Mouse (Mus musculus) heart, embryonic 11.5 days (tissue): ENCODE results near the gene Sox13. TPM values are rescaled to one million over a fixed set of nuclear protein-coding genes. Genes with fewer than 3 reads are reported as not detected.

Experiments
- ATAC-seq: fragments of 200-750 bp; cut with Nextera tagmentation; replicated peaks from 2 replicates; pipeline ENCODE4 v1.8.0; 2017; ENCODE audit warnings: moderate library complexity; ENCODE audit not compliant: insufficient number of reproducible peaks, low FRiP score, low TSS enrichment
- H3K27ac ChIP-seq: fragments of 300-500 bp; sonication (generic); 2 replicates; pipeline ENCODE4 v1.5.1; 2014; ENCODE audit warnings: mild to moderate bottlenecking, low read depth, low read length
- H3K27me3 ChIP-seq: fragments of 300-500 bp; sonication (generic); 2 replicates; pipeline ENCODE4 v1.6.1; 2014; ENCODE audit warnings: mild to moderate bottlenecking, low read length, mixed read lengths; ENCODE audit not compliant: control insufficient read depth, insufficient read depth
- H3K36me3 ChIP-seq: fragments of 300-500 bp; sonication (generic); 2 replicates; pipeline ENCODE4 v1.6.1; 2014; ENCODE audit warnings: mild to moderate bottlenecking, low read length, moderate library complexity, mixed read lengths; ENCODE audit not compliant: control insufficient read depth, insufficient read depth
- H3K4me1 ChIP-seq: fragments of 300-500 bp; sonication (generic); 2 replicates; pipeline ENCODE4 v1.6.1; 2014; ENCODE audit warnings: low read length; ENCODE audit not compliant: control insufficient read depth, insufficient read depth
- H3K4me2 ChIP-seq: fragments of 300-500 bp; sonication (generic); 2 replicates; pipeline ENCODE4 v1.6.1; 2014; ENCODE audit warnings: mild to moderate bottlenecking, moderate library complexity
- H3K4me3 ChIP-seq: fragments of 300-500 bp; sonication (generic); 2 replicates; pipeline ENCODE4 v1.5.1; 2014; ENCODE audit warnings: low read depth, low read length
- H3K9ac ChIP-seq: fragments of 300-500 bp; sonication (generic); 2 replicates; pipeline ENCODE4 v1.6.1; 2014; ENCODE audit warnings: mild to moderate bottlenecking, low read depth, low read length, moderate library complexity
- H3K9me3 ChIP-seq: fragments of 300-500 bp; sonication (generic); replicated peaks from 2 replicates; pipeline ENCODE4 v1.6.1; 2016; ENCODE audit warnings: low read length; ENCODE audit not compliant: control insufficient read depth
- WGBS: fragments of 180-500 bp; shearing (Covaris S2); extraction: QIAGEN DNeasy Blood & Tissue Kit; methylation state at CpG from one replicate; pipeline ENCODE4 v1.1.7; 2014; ENCODE audit not compliant: insufficient replicate concordance; 5-methylcytosine and 5-hydroxymethylcytosine counted together
- polyA plus RNA-seq: library from polyadenylated mRNA; unstranded; fragments of >200 nt; fragmentation: Nextera tagmentation; extraction: Ambion mirVana; gene quantifications from 2 replicates; pipeline ENCODE4 v1.2.1, GENCODE M21; 2014

Gene Sox13
- polyA plus RNA-seq, 1 experiment from 2014 or later = 3.3 TPM

DNA sequence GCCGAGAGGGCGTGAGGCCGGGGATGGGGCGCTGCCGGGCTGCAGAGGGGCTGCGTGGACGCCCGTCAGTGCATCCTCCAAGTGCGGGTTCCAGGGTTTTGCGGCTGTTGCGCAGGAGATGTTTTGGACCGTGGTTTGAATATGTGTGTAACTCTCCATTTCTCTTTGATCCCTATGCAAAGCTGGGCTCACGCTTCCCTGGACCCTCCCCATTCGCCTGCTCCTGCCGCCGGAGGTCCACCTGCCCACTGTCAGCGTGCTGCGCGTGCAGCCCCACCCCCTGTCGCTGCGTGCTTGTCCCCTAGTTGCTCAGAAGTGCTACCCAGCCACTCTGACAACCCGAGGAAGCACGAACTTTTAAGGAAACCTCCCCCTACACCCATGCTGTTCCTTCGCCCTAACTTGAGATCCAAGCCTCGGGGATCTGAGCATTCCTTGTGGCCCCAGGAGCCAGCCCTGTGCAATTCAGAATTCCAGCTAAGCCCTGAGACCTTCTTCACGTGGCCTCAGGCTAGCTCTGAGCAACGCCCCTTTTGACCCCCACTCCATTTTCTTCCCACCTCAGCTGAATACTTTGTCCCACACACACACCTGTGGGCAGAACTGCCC, 60.1 kb downstream of the Sox13 start:
- peak overlapping the region; percentile 93 for H3K4me2 ChIP-seq
- H3K27me3 ChIP-seq = peaks cover 43% of the 10 kb centered on the region
- no peak for ATAC-seq
- peak overlapping the region; percentile 66 for H3K9ac ChIP-seq
- H3K4me1 ChIP-seq = peaks cover 24% of the 10 kb centered on the region
- H3K27ac ChIP-seq = no peak overlapping the region
- H3K4me3 ChIP-seq = peak overlapping the region; percentile 66
- WGBS = 2% methylated on average over 27 of the region's 27 CpGs
- H3K36me3 ChIP-seq = no peaks in the 10 kb centered on the region
- H3K9me3 ChIP-seq = no peaks in the 10 kb centered on the region

DNA sequence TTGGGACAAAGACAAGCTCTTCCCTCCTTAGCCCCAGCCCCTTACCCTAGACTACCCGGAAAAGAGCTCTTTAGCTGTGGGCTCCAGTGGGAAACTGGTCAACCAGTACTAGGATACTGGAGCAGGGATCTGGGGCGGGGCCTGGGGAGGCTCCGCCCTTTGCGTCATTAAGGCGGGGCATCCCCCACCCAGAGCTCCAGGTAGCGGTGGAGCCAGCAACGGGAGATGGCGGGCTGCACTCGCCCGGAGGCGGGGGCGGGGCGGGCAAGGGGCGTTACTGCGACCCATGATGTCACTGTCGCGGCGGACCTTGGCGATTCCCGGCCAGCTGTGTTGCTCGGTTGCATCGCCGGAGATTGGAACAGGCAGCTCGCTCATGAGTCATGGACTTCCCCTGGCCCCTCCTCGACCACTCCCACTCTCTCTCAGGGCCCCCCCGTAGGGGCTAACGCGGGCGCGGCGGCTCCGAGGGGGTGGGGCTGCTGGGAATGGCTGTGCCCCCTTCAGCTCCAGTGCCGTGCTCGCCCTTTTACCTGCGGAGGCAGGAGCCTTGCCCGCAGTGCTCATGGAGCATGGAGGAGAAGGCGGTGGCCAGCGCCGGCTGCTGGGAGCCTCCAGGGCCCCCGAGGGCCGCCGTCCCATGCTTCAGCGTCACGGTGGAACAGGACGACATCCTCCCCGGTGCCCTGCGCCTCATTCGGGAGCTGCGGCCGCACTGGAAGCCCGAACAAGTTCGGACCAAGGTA, 60.7 kb downstream of the Sox13 start, which contains the start of gene Etnk2:
Etnk2 (plus strand) TSS at position 297 of the 746 bp plus-strand sequence.
- under 1% methylated on average over 52 of the region's 52 CpGs for WGBS
- peaks cover 47% of the 10 kb centered on the region for H3K27me3 ChIP-seq
- H3K9me3 ChIP-seq = no peaks in the 10 kb centered on the region
- no peaks in the 10 kb centered on the region for H3K36me3 ChIP-seq
- H3K4me1 ChIP-seq = peaks cover 24% of the 10 kb centered on the region
- peak within 1 kb of the TSS; percentile 66 for H3K4me3 ChIP-seq
- H3K9ac ChIP-seq = peak within 1 kb of the TSS; percentile 66
- peak; percentile 52 for ATAC-seq
- peak within 1 kb of the TSS; percentile 93 for H3K4me2 ChIP-seq
- H3K27ac ChIP-seq = no peak within 1 kb of the TSS

DNA sequence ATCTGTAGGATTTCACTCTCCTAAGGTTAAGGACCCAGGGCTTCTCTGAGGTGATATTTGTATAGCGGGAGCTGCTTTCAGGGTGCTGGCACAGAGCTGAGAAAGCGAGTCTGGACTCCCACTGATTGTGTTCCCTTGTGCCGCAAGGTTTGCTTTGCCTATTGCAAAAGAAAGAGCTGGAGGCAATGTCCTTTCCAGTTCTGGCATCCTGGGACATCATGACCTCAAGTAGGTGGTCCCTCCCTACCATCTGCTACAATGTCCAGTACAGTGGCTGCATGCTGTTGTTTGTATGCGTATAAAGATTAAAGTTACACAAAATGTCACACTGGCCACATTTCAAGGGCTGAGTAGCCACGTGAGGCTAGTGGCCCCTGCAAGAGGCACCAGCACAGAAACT, 62.1 kb downstream of the Sox13 start:
- Histone ChIP-seq H3K27ac (no peak overlapping the region), H3K9me3 (no peaks in the 10 kb centered on the region), H3K4me1 (peaks cover 14% of the 10 kb centered on the region), H3K4me2 (no peak overlapping the region), H3K9ac (no peak overlapping the region), H3K36me3 (no peaks in the 10 kb centered on the region), H3K4me3 (no peak overlapping the region), H3K27me3 (peaks cover 50% of the 10 kb centered on the region)
- ATAC-seq = no peak
- WGBS = 89% methylated on average over 5 of the region's 5 CpGs

DNA sequence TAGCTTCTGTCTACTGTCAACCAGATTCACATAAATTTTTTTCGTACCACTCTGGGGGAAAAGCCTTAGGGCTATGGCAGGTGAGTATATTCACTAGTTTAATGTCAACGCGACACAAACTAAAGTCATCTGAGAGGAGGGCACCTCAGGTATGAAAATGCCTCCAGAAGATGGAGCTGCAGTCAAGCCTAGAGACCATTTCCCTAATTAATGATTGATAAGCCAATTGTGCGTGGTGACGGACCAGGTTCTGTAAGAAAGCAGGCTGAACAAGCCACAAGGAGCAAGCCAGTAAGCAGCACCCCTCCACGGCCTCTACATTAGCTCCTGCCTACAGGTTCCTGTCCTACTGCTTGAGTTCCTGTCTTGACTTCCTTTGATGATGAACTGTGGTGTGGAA, 63.2 kb downstream of the Sox13 start:
- H3K27ac ChIP-seq = no peak overlapping the region
- ATAC-seq = no peak
- H3K4me1 ChIP-seq = peaks cover 14% of the 10 kb centered on the region
- H3K9ac ChIP-seq = no peak overlapping the region
- no peak overlapping the region for H3K4me2 ChIP-seq
- 90% methylated on average over 6 of the region's 6 CpGs for WGBS
- no peaks in the 10 kb centered on the region for H3K36me3 ChIP-seq
- H3K9me3 ChIP-seq = no peaks in the 10 kb centered on the region
- peaks cover 51% of the 10 kb centered on the region for H3K27me3 ChIP-seq
- H3K4me3 ChIP-seq = no peak overlapping the region

DNA sequence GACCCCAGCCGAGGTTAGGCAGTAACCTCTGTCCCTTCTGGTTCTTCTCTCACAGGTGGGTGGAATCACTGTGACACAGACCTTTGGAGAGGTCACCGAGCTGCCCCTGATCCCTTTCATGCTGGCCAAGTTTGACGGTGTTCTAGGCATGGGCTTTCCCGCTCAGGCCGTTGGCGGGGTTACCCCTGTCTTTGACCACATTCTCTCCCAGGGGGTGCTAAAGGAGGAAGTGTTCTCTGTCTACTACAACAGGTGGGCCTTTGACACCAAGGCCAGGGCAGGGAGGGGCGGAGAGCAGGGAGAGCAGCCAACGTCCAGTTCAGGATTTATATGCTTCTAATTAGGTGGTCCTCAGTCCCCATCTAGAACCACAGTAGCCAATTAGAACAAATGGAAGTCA, 67.8 kb downstream of the Sox13 start:
- Histone ChIP-seq H3K4me1 (no peaks in the 10 kb centered on the region; the same call in 1 of the 2 replicates), H3K9ac (no peak overlapping the region), H3K36me3 (no peaks in the 10 kb centered on the region), H3K4me3 (no peak overlapping the region), H3K27me3 (peaks cover 19% of the 10 kb centered on the region), H3K9me3 (no peaks in the 10 kb centered on the region), H3K27ac (no peak overlapping the region), H3K4me2 (no peak overlapping the region)
- ATAC-seq = no peak
- WGBS = 59% methylated on average over 8 of the region's 8 CpGs

DNA sequence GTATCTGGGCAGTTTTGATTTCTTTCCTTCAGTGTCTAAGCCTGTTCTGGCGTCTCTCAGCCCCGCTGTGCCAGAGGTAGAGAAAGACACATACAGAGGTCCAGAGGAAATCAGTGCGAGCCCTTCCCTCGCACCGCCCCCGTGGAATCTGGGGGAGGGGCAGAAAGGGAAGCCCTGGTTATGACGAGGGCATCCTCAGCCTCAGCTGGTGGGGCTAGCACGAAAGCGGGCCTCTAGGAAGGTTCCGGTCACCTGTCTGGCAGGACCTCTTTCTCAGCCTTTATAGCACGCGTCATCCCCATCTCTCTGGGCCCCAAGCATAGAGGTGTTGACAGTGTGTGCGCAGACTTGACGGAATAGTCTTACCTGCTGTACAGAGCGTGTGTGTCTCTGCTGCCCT, 68.3 kb downstream of the Sox13 start:
- no peaks in the 10 kb centered on the region for H3K9me3 ChIP-seq
- 48% methylated on average over 15 of the region's 15 CpGs for WGBS
- H3K4me1 ChIP-seq = no peaks in the 10 kb centered on the region; the same call in 1 of the 2 replicates
- H3K9ac ChIP-seq = 0 out of 2 replicates have a peak overlapping the region, but pooled peaks have one; percentile 16
- no peak overlapping the region for H3K4me2 ChIP-seq
- no peak for ATAC-seq
- H3K27ac ChIP-seq = no peak overlapping the region
- H3K27me3 ChIP-seq = peaks cover 22% of the 10 kb centered on the region
- no peaks in the 10 kb centered on the region for H3K36me3 ChIP-seq
- H3K4me3 ChIP-seq = no peak overlapping the region

DNA sequence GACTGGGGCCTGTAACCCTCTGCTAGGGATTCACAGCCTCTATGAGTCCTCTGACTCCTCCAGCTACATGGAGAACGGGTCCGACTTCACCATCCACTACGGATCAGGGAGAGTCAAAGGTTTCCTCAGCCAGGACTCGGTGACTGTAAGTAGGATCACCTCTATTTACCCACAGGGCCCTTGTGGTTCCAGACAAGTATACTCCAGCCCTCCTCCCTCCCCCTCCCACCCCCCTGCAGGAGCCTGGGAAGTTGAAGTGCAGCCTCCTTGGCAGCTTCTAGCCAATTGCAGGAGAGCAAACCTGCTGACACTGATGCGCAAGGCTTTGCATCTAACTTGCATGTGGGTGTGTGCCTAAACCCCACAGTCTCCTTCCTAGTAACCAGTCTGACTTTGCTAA, 68.7 kb downstream of the Sox13 start:
- no peak overlapping the region for H3K27ac ChIP-seq
- ATAC-seq = no peak
- H3K4me2 ChIP-seq = no peak overlapping the region
- H3K27me3 ChIP-seq = peaks cover 22% of the 10 kb centered on the region
- no peak overlapping the region for H3K9ac ChIP-seq
- no peaks in the 10 kb centered on the region for H3K9me3 ChIP-seq
- H3K36me3 ChIP-seq = no peaks in the 10 kb centered on the region
- 41% methylated on average over 5 of the region's 5 CpGs for WGBS
- no peak overlapping the region for H3K4me3 ChIP-seq
- H3K4me1 ChIP-seq = no peaks in the 10 kb centered on the region; the same call in 1 of the 2 replicates

DNA sequence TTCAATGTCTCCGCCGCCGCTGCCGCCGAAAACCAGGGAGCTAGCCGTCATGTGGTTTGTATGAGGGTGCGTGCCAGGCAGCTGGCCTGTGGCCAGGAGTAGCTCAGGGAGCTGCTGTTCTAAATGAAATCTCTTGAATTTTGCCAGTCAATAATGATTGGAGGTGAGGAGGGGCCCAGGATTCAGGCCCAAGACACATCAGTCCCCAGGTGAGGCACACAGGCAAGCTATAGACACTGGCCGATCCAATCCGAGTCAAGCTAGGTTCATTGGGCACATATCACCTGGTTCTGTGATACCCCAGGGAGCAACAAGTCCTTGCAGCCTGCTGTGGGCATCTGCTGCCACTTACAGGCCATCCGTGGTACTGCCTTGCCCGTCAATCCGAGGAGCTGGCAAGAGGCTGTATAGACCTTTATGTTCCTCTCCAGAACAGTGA, 70.8 kb downstream of the Sox13 start:
- Histone ChIP-seq H3K9me3 (no peaks in the 10 kb centered on the region), H3K36me3 (no peaks in the 10 kb centered on the region), H3K4me1 (peaks cover 4% of the 10 kb centered on the region; the same call in 1 of the 2 replicates), H3K27me3 (peaks cover 15% of the 10 kb centered on the region), H3K4me3 (no peak overlapping the region), H3K27ac (no peak overlapping the region), H3K4me2 (no peak overlapping the region), H3K9ac (no peak overlapping the region)
- 44% methylated on average over 12 of the region's 12 CpGs for WGBS
- no peak for ATAC-seq
